Mouse (Mus musculus) adrenal gland, postnatal 10 days (tissue): ENCODE measurements at regions not wholly inside any gene's neighbourhood (a gene's known extent, or its start where the extent isn't known, plus 50 kb on each side); places are given as distances from the start of the nearest gene placed in this dataset.

ENCODE experiments used
- DNase-seq: peaks from one replicate; pipeline ENCODE4 v3.0.0; 2021; ENCODE audit warnings: mixed read lengths

DNA sequence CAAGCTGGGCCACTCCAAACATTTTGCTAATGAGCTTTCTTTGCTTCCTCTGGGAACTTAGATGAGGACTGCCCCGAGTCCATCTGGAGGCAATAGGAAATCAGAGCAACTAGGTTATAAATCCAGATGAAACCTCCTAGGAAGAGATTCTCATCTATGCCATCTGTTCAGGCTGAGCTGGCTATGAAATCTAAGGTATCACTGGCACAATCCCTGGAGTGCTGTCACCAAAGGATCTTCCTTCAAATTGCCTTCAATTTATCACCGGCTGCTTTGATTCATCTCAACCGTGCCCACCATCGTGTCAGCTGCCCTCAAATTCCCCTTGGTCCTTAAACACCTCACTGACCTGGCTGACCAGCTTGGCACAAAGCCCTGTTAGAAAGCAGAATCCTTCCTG, 87.8 kb upstream of the Krr1 start:
- no peak for DNase-seq

- no peak for DNase-seq
Observed at GRCm38 (mm10) chr10:111889111-111889510, 83.4 kb upstream of the Krr1 start.

DNA sequence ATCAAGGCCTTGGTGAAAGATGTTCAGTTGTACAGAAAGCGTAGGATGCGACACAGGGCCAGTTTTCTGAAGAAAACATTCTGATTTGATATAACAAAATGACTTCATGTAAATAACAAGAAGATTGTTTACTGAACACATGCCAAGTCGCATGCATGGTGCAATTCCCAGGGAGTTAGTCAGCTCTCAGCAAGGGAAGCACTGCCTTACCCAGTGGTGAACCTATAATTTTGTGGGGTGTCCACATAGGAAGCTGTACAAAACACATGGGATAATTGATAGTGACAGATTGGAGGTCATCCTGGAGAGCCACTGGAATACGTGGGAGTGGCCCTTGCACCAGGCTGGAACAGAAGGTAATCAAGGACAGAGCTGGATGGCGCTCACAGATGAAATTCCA, 79.0 kb upstream of the Krr1 start:
- no peak for DNase-seq

DNA sequence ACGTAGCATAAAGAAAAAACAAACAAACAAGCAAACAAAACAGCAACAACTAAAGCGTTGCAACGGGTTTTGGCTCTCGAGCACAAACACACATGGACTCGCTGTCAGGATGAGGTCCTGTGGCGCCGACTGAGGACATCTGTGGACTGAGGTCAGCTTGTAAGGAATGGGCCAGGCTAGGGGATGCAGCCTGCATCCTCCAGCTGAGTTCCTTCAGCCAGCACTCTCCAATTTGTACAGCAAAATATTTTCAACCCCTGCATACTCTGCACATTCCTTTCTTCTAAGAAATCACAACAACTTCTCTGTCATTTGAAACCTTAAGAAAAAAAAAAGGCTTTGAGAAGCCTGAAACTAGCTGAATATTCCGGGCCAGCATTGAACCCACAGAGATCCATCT, 78.5 kb upstream of the Krr1 start:
- DNase-seq, result no peak

- no peak for DNase-seq
Observed at GRCm38 (mm10) chr10:111897361-111897760, 75.1 kb upstream of the Krr1 start.

DNA sequence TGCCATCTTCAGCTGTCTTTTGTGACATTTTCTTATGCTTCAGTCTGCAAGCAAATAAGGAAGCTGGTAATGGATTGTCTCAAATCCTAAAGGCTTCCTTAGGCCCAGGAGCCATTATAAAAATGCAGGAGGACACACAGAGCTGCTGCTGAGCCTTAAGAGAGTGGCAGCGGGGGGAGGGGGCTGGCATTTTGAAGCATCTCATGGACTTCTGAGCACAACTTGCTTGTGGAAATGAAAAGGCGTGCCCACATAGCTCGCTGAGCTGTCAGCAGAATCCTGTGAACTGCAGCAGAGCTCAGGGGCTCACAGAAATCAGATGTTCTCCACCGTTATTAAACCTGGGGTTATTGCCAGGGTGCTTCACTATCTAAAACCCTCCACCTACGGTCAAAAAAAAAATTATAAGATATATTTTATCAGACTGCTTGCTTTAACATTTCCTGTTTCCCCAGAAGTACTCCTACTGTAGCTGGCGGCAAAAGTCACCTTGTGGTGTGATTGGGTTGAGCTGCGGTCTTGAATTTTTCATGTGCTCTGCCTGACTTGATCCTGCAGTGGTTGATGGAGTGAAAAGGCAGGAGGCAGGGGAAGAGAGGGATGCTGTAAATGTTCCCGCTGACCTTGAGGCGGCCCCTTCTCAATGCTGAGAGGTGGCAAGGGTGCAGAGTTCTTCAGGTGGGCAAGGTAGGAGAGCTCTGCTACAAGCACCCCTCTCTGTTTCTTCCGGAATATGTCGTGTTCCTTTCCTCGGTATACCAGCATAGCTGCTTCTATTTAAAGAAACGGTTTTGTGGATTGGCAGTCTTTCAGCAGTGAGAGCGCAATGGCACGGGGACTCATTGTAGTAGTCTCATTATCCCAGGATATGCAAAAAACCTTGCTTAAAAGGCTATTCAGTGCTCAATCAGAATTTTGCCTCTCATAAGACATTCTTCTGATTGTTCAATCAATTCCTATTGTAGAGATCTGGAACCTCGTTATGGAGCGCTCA, 71.4 kb upstream of the Krr1 start:
- no peak for DNase-seq

DNA sequence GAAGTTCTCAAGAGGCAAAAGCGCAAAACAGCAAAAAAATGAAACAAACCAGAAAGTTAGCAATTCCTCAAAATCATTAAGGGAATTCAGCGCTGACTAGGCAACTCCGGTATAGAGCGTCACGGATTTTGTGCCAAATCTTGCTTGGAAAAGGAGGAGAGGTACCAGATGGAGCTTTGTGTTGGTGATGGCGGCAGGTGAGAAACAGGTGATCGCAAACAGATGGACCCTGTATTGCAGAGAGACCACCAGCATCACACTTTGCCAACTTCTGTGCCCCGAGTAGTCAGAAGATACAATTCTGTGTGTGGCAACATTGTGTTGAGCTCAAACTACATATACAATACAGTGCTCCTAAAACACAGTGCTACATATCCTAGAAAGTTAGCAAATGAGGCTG, 68.5 kb upstream of the Krr1 start:
- DNase-seq, result no peak

DNA sequence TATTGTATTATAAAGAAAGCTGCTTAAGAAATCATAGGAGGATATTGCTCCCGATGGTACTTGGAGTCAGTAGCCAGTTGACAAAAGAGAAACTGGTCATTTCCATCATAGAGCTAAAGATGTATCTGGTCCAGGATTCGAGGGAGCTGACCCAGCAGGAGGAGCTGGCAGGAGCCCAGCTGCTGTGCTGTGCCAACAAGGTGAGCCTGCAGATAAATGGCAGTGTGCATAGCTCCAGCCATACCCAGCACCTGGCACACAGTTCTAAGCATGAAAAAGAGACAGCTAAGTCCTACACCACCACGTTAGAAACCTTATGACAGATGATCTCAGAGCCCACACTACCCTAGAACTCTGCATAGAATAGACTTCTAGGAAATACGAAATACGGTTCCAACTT, 64.6 kb upstream of the Krr1 start:
- no peak for DNase-seq

DNA sequence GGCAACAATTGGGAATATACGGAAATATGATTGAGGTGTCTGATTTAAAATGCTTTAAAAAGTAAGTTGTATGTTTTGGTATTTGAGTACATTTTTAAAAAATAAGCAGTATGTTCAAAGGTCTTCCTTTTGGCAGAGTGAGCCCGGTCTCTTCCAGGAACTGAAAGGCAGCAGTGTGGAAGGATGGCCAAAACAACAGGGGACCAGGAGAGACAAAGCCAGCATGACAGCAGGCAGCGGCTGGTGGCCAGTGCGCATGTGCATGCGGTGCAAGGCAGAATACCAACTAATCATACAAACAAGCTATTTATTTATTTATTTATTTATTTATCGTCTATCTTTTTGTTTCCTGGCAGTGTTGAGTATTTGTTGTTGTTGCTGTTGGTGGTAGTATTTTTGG, 59.9 kb upstream of the Krr1 start:
- no peak for DNase-seq

GRCm38 (mm10) chr10:111913066-111913785, 59.2 kb upstream of the Krr1 start:
- DNase-seq, result no peak

DNA sequence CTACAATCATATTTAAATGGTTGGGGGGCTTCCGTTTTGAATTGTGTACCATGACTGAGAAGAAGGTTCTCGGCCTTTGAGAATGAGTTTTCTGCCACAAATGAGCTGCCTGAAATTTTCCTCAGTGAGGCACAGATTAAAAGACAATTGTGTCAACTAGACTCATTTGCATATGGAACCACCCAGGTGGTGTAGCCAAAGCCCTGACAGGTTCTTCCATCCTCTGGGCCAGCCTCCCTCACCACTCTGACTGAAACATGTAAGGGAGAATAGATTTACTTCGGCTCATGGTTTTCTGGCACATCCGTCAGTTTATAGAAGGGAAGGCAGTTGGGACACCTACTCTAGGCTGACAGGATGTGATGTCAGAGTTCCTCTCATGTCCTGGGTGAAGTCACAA, 58.2 kb upstream of the Krr1 start:
- no peak for DNase-seq

DNA sequence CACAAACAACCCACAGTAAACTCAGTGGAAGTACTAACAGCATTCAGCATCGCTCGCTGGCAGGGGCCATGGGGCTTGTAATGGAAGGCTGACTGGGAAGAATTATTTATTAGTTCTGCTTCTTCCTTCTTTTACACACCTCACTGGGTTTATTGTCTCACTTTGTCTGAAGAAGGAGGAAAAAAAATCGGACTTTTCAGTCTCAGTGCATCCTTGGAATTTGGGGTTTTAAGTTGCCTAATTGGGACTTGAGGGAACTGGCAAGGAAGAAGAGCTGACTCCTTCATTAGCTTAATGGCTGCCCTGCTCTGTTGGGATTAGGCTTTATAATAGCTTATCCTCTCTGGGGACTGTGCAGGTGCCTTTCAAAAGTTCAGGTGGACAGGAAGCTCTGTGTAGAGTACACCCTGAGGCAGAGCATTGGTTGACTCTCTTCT, 54.4 kb upstream of the Krr1 start:
- no peak for DNase-seq

DNA sequence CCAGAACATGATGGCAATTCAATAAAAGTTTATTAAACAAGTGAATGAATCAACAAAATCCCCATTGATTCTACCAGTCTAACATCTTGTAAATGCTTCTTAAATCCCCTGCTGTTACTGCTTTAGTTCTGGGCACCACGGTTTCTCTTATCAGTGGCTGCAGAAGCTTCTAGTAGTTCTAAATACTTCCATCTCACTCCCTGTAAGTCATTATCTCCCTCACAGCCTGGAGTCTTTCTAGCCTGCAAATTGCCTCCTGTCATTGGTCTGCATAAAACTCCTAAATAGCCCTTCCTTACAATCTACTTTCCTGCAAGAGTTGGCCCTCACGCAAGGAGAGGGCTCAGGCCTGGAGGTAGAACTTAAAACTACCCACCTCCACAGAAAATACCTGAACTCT, 53.0 kb upstream of the Krr1 start:
- no peak for DNase-seq

DNA sequence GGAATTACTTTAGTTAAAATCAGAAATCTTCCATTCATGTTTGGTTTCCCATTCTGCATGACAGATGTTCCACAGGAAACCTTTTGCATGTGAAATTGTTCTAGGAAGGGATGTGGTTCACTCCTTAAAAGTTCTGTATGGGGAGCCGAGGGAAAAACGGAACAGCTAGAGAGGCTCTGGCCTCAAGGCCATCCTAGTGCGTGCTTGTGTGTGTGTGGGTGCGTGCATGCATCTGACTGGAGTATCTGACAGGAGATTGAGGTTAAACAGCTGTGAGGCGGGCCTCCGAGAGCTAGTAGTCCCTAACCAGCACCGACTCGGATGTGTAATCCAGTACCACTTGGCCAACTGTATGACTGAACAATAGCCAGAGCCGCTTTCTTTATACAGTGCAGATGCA, 51.0 kb upstream of the Krr1 start:
- DNase-seq, result no peak
